Mouse (Mus musculus): ENCODE data around the gene Neurl1b. TPM values are rescaled to one million over a fixed set of nuclear protein-coding genes. Genes with fewer than 3 reads are reported as not detected.

Neurl1b gene
- total and polyA plus RNA-seq, 2 experiments from 2014 or later, result 2.1 to 69.7 TPM

DNA sequence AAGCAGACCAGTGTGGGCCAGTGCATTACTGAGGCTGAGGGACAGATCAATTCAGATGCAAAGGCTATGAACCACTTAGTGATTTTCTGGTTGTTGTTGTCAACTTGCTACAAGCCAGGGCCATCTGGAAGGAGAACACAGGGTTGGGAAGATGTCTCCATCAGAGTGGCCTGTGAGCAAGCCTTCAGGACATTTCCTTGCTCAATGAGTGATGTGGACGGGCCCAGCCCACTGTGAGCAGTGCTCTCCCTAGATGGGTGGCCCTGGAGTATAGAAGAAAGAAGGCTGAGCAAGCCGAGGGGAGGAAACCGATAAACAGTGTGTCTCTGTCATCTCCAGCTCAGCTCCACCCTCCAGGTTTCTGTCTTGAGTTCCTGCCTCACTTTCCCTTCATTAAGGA is 34.8 kb downstream of the Neurl1b start:
- Histone ChIP-seq H3K9ac (replicated peaks; ENCODE audit: low read length, poor library complexity, severe bottlenecking) (no peak overlapping the region), H3K36me3 (ENCODE audit: insufficient read depth, low read length) (peaks cover 13% of the 10 kb centered on the region; the same call in 1 of the 2 replicates), H3K4me2 (ENCODE audit: low read depth, low read length, poor library complexity, severe bottlenecking) (no peak overlapping the region), H3K9me3 (ENCODE audit: low read length) (no peaks in the 10 kb centered on the region), H3K27me3 (ENCODE audit: insufficient read depth, low read length) (no peaks in the 10 kb centered on the region), H3K27ac (ENCODE audit: low read depth, low read length) (no peak overlapping the region), H3K4me1 (ENCODE audit: insufficient read depth, low read length) (no peaks in the 10 kb centered on the region), H3K4me3 (ENCODE audit: low read depth, low read length) (no peak overlapping the region)
- no peak for TF ChIP-seq CTCF (IDR thresholded peaks at IDR 0.05)
- WGBS, result 86% methylated on average over 3 of the region's 3 CpGs
- DNase-seq (ENCODE audit: low spot score) (no peak), ATAC-seq (ENCODE audit: low FRiP score) (no peak)

DNA sequence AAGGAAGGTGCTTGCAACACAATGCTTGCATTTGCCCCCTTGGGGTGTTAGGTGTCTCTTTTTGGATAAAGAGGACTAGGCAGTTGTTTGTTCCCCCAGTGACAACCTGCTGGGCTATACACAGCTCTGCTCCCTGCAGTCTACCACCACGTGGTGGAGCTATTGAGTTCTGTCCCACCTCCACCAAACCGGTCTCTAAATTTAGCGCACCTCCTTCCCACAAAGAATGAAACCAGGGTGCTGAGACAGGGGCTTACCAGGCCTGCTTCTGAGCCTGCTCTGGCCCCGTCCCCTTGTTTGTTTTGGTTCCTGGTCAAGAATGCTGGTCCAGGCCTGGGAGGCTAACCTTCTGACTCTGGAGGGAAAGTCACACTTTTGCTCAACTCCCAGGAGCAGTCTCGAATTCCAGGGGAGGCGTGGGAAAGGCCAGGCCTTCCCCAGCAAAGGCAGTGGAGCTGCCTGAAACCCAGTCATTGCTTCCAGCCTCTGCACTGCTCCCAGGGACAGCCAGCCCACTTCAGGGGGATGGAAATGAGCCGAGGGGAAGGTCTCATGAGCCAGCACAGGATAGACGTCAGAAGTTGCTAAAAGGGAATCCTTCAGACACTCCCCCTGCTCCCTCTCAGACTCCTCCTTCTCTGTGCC is 37.1 kb downstream of the Neurl1b start:
- DNase-seq (ENCODE audit: low spot score), result peak; percentile 17

GRCm38 (mm10) chr17:26452371-26452972 is 37.8 kb downstream of the Neurl1b start:
- ATAC-seq (ENCODE audit: low FRiP score), result no peak

More for the DNA sequence above, 37.1 kb downstream of the Neurl1b start:
- Histone ChIP-seq H3K4me2 (ENCODE audit: low read depth, low read length, poor library complexity, severe bottlenecking) (no peak overlapping the region), H3K9ac (replicated peaks; ENCODE audit: low read length, poor library complexity, severe bottlenecking) (no peak overlapping the region), H3K27me3 (ENCODE audit: insufficient read depth, low read length) (no peaks in the 10 kb centered on the region), H3K9me3 (ENCODE audit: low read length) (no peaks in the 10 kb centered on the region), H3K36me3 (ENCODE audit: insufficient read depth, low read length) (no peaks in the 10 kb centered on the region), H3K27ac (ENCODE audit: low read depth, low read length) (no peak overlapping the region), H3K4me3 (ENCODE audit: low read depth, low read length) (no peak overlapping the region), H3K4me1 (ENCODE audit: insufficient read depth, low read length) (no peaks in the 10 kb centered on the region)
- WGBS, result 34% methylated on average over 8 of the region's 8 CpGs
- peak; percentile 63 for TF ChIP-seq CTCF (IDR thresholded peaks at IDR 0.05)
- no peak for ATAC-seq (ENCODE audit: low FRiP score)

DNA sequence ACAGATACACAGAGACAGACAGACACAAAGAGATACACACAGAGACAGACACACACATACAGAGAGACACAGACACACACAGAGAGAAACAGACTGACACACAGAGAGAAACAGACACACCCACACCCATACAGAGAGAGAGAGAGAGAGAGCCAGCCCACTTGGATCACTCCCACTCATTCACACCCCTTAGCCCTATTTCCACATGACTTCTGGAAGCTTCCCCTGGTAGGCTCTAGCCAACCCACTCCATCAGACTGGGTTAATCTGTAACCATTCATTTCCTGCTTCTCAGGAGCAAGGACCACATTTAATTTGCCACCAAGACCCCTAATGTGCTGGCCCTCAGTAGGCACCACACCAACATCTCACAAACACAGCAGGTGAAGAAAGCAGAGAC is 42.9 kb downstream of the Neurl1b start:
- no peaks in the 10 kb centered on the region for H3K27me3 ChIP-seq (ENCODE audit: insufficient read depth, low read length)
- H3K9ac ChIP-seq (replicated peaks; ENCODE audit: low read length, poor library complexity, severe bottlenecking), result no peak overlapping the region
- no peak for DNase-seq (ENCODE audit: low spot score)
- H3K36me3 ChIP-seq (ENCODE audit: insufficient read depth, low read length), result no peaks in the 10 kb centered on the region
- no peak overlapping the region for H3K27ac ChIP-seq (ENCODE audit: low read depth, low read length)
- ATAC-seq (ENCODE audit: low FRiP score), result no peak
- no peak overlapping the region for H3K4me3 ChIP-seq (ENCODE audit: low read depth, low read length)
- TF ChIP-seq CTCF (IDR thresholded peaks at IDR 0.05), result no peak
- no peak overlapping the region for H3K4me2 ChIP-seq (ENCODE audit: low read depth, low read length, poor library complexity, severe bottlenecking)
- H3K9me3 ChIP-seq (ENCODE audit: low read length), result no peaks in the 10 kb centered on the region
- no peaks in the 10 kb centered on the region for H3K4me1 ChIP-seq (ENCODE audit: insufficient read depth, low read length)

More at GRCm38 (mm10) chr17:26452371-26452972, 37.8 kb downstream of the Neurl1b start:
- H3K4me3 ChIP-seq (ENCODE audit: low read depth, low read length), result no peak overlapping the region
- H3K27ac ChIP-seq (ENCODE audit: low read depth, low read length), result no peak overlapping the region
- no peak overlapping the region for H3K4me2 ChIP-seq (ENCODE audit: low read depth, low read length, poor library complexity, severe bottlenecking)
- no peak overlapping the region for H3K9ac ChIP-seq (replicated peaks; ENCODE audit: low read length, poor library complexity, severe bottlenecking)
- 57% methylated on average over 5 of the region's 5 CpGs for WGBS
- no peaks in the 10 kb centered on the region for H3K27me3 ChIP-seq (ENCODE audit: insufficient read depth, low read length)
- H3K9me3 ChIP-seq (ENCODE audit: low read length), result no peaks in the 10 kb centered on the region
- H3K36me3 ChIP-seq (ENCODE audit: insufficient read depth, low read length), result no peaks in the 10 kb centered on the region
- peak; percentile 81 for DNase-seq (ENCODE audit: low spot score)
- no peaks in the 10 kb centered on the region for H3K4me1 ChIP-seq (ENCODE audit: insufficient read depth, low read length)
- peak; percentile 86 for TF ChIP-seq CTCF (IDR thresholded peaks at IDR 0.05)

DNA sequence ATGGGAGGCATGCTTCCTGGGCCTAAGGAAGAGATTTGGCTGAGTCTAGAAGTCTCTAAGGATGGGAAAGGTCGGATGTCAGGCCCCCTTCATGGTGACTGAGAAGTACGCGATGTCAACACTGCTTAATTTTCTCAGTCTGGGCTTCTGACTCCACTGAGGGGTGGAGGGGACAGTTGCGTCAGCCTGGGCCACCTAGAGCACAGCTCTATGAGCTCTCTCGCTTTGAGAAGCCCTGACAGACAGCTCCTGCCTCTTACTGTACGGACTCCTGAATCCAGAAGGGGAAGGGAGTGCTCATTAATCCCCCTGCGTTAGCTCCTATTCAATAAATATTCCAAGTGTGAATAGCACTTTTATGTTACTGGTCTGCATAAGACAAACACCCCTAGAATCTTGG is 43.4 kb downstream of the Neurl1b start:
- Histone ChIP-seq H3K4me2 (ENCODE audit: low read depth, low read length, poor library complexity, severe bottlenecking) (no peak overlapping the region), H3K27ac (ENCODE audit: low read depth, low read length) (no peak overlapping the region), H3K4me3 (ENCODE audit: low read depth, low read length) (no peak overlapping the region), H3K9ac (replicated peaks; ENCODE audit: low read length, poor library complexity, severe bottlenecking) (no peak overlapping the region), H3K27me3 (ENCODE audit: insufficient read depth, low read length) (no peaks in the 10 kb centered on the region), H3K4me1 (ENCODE audit: insufficient read depth, low read length) (0 out of 2 replicates have a peak, but pooled peaks cover 2% of the 10 kb centered on the region), H3K36me3 (ENCODE audit: insufficient read depth, low read length) (no peaks in the 10 kb centered on the region), H3K9me3 (ENCODE audit: low read length) (no peaks in the 10 kb centered on the region)
- WGBS, result 70% methylated on average over 7 of the region's 7 CpGs
- ATAC-seq (ENCODE audit: low FRiP score) (no peak), DNase-seq (ENCODE audit: low spot score) (no peak)
- TF ChIP-seq CTCF (IDR thresholded peaks at IDR 0.05), result no peak

GRCm38 (mm10) chr17:26462634-26463170 is 48.1 kb downstream of the Neurl1b start:
- no peak overlapping the region for H3K27ac ChIP-seq (ENCODE audit: low read depth, low read length)
- H3K9ac ChIP-seq (replicated peaks; ENCODE audit: low read length, poor library complexity, severe bottlenecking), result 0 out of 2 replicates have a peak overlapping the region, but pooled peaks have one; percentile 44
- H3K27me3 ChIP-seq (ENCODE audit: insufficient read depth, low read length), result no peaks in the 10 kb centered on the region
- WGBS, result 22% methylated on average over 12 of the region's 12 CpGs
- ATAC-seq (ENCODE audit: low FRiP score), result no peak
- no peaks in the 10 kb centered on the region for H3K36me3 ChIP-seq (ENCODE audit: insufficient read depth, low read length)
- TF ChIP-seq CTCF (IDR thresholded peaks at IDR 0.05), result peak; percentile 99
- H3K4me3 ChIP-seq (ENCODE audit: low read depth, low read length), result no peak overlapping the region
- H3K4me2 ChIP-seq (ENCODE audit: low read depth, low read length, poor library complexity, severe bottlenecking), result peak overlapping the region; percentile 5; the same call in 1 of the 2 replicates
- H3K9me3 ChIP-seq (ENCODE audit: low read length), result no peaks in the 10 kb centered on the region
- DNase-seq (ENCODE audit: low spot score), result peak; percentile 74
- 0 out of 2 replicates have a peak, but pooled peaks cover 3% of the 10 kb centered on the region for H3K4me1 ChIP-seq (ENCODE audit: insufficient read depth, low read length)

Measured in midbrain, postnatal 0 days (tissue).